Mouse (Mus musculus) ES-Bruce4 (cell line): ENCODE measurements around the gene Tbc1d10c.

Experiments used
- CTCF ChIP-seq: IDR thresholded peaks from one replicate; pipeline ENCODE4 v1.8.1; 2011; ENCODE audit warnings: low read depth, low read length
- POLR2A ChIP-seq: IDR thresholded peaks from one replicate; pipeline ENCODE4 v1.8.1; 2011; ENCODE audit warnings: low read length; ENCODE audit not compliant: insufficient read depth

- no peak for TF ChIP-seq POLR2A
- TF ChIP-seq CTCF: no peak
Observed at GRCm38 (mm10) chr19:4231253-4232185, 40.4 kb upstream of the Tbc1d10c start, which contains the start of gene Pold4.
